Mouse (Mus musculus) R1 (cell line): ENCODE results near the gene Bcl2a1b.
"Not testable (repeated sequence)": the region's sequence is repeated elsewhere in the genome, so short reads cannot be mapped to it uniquely, and the experiment has no call there.

Experiments
- DNase-seq: peaks from one replicate; pipeline ENCODE4 v3.0.0-alpha.2; 2018; ENCODE audit warnings: low read depth, low spot score

Bcl2a1b gene

DNA sequence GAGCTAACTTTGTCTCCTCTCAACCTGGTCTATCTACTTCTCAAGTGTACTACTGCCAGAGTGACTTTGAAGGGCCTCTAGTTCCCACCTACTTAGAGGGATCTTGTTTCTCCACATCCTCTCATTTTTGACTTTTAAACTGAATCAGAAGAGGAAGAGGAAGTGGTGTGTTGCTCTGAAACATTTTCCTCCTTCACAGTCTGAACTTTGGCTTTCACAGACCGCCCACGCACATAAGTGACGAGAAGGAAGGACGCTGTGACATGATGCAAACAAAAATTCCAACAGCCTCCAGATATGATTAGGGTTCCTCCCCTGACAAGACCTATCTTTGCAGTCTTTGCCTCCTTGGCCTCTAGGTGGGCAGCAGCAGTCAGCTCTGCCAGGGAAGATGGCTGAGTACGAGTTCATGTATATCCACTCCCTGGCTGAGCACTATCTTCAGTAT lies at the start of gene Bcl2a1b, which contains the start of gene Gm29094:
Gene Bcl2a1b, plus strand, starts transcription at position 241 of the 448 bp plus-strand sequence.
Gene Gm29094, plus strand, starts transcription at position 411 of the 448 bp plus-strand sequence.
- DNase-seq, result not testable (repeated sequence)

DNA sequence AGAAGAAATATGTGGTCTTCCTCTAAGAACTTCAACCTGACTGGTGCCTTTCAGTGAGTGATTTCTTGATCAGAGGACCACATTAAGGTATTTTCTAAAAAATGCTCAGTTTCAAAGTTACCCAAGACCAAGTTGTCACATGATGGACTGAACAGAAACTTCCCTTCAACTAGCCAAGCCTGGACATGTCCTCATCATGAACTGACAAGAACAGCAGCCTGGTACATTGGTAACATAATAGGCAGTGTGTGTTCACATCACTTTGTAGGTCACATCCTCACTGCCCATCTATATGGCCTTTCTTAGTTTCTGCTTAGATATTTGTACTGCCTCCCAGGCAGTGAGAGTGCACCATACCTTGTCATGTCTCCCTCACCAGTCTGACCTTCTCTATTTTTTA lies 26.5 kb upstream of the Bcl2a1b start:
- not testable (repeated sequence) for DNase-seq

DNA sequence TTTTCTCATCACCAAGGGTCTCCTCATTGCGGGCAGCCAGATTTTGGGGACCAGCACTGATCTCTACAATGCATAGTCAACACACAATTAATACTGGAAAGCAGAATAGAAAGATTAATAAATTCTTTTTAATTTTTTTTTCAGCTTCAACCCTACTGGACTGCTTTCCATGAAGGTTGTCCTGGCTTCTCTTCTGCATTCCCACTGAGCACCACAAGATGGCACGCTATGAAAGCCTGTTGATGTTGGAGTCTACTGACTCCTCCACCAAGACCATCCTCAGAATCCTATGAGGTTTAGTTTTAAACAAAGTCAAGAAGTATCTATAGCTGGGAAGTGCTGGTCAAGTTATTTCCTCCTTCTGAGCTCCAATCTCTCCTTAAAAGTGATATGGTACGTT lies 20.2 kb upstream of the Bcl2a1b start:
- peak; percentile 37 for DNase-seq

DNA sequence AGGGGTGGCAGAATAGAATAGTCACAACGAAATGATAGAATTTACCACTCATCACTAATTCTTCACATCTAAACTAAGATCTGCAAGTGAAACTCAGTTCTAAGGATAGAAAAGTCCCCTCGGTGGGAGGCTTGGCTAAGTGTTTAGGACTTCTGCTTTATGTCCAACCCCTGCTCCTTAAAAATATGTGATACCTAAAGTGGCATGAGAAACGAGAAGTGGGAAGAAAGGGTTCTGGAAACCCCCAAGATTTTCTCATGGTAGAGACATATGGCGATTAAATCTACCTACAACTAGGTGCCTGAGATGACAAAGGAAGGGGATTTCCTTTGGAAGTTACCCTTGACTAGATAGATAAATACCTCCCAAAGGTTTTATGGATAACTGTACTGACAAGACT lies 19.5 kb upstream of the Bcl2a1b start:
- not testable (repeated sequence) for DNase-seq

DNA sequence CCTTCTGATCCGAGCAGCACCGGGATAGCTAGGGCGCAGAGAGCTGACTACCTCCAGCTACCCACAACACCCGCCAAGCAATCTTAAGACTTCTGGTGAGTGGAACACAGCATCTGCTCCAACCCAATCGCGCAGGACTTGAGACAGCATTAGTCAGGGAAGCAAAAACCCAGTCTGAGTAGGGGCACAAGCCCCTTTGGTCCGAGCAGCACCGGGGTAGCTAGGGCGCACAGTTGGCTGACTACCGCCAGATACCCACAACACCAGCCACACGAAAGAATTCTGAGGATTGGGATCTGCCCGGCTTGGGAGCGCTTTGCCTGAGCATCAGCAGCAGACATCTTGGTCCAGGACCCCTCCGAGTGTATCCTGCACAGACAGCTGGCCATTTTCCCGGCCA lies 12.0 kb upstream of the Bcl2a1b start:
- DNase-seq, result peak; percentile 63

DNA sequence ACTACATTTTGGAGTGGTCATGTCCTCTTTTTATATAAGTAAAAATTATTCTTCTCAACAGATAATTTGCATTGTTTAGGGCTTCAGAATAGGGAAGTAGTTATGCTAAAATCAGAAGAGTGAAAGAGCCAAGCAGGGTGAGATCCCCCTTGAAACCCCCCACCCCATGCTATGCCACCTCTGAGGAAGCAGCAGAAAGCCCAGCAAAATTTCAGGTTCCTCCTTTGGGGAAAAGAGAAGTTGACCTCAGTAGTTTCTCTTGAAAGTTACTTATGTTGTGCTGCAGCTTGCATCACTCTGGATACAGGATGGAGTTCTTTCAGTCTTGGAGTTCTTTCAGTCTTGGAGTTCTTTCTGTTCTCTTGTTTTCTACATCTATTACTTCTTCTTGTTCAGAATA lies 3.5 kb upstream of the Bcl2a1b start:
- DNase-seq, result not testable (repeated sequence)

DNA sequence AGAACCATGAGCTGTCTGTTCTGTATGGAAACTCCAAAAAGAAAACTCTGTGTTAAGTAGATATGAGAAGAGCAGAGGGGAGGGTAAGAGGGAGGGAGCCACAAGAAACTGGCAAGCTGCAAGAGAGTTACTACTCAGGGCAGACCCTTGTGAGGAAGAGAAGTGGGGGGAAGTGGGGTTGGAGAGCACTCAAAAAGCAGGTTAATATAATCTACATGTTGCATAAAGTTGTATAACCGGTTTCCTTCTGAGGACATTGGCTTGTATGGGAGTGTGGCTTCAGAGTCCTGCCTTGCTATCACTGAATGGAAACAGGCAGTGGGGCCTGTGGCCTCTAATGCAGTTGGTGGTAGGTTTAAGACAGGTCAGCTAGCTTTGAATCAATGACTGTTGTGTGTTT lies 1.5 kb upstream of the Bcl2a1b start:
- not testable (repeated sequence) for DNase-seq

DNA sequence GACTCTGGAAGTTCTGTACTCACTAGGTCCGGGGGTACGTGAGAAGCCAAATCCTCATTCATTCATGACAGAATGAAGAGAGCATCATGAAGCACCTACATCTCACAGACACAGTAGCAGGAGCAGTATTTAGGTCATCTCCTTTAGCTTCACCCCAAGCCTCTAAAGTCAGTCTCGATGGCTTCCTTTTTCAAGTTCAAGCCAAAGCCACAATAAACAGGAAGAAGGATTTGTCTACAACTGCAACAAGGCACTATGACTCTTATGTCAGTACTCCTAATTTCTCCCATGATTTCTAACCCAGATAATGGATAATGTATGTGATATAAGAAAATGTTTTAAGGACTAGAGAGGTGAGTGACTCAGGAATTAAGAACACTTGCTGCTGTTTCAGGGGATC lies 660 bp upstream of the Bcl2a1b start:
- not testable (repeated sequence) for DNase-seq

DNA sequence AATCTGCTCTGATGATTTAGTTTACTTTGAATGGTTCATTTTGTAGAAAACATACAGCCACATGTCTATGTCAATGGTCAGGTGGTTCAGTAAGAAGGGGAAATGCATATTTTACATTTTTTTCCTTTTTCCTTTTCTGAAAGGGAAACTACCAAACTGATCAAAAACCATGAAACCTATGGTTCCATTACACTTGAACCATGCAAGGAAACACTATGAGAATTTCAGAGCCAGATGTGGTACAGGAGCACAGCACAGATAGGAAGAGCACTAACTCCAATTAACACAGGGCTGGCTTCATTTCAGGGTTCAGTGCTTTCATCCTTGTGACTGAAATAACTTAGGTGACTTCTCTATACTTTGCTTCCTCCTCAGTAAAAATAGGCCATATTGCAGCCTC lies 3.2 kb downstream of the Bcl2a1b start:
- DNase-seq, result not testable (repeated sequence)

DNA sequence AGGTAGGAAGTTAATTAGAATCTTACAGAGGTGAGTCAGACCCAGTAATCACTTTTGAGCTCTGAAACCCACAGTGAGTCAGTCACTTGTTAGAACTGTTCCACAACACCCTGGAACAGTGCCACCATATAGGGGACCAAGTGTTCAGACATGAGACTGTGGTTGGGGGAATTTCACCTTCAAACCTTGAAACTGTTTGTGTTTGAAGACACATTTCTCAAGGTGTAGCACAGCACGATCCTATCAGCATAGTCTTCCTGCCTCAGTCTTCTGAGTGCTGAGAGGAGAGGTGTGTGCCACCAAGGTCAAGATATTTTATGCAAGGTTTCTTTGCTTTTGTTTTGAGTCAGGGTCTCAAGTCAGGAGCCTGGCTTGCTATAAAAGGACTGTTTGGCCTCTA lies 9.9 kb downstream of the Bcl2a1b start:
- peak; percentile 23 for DNase-seq

DNA sequence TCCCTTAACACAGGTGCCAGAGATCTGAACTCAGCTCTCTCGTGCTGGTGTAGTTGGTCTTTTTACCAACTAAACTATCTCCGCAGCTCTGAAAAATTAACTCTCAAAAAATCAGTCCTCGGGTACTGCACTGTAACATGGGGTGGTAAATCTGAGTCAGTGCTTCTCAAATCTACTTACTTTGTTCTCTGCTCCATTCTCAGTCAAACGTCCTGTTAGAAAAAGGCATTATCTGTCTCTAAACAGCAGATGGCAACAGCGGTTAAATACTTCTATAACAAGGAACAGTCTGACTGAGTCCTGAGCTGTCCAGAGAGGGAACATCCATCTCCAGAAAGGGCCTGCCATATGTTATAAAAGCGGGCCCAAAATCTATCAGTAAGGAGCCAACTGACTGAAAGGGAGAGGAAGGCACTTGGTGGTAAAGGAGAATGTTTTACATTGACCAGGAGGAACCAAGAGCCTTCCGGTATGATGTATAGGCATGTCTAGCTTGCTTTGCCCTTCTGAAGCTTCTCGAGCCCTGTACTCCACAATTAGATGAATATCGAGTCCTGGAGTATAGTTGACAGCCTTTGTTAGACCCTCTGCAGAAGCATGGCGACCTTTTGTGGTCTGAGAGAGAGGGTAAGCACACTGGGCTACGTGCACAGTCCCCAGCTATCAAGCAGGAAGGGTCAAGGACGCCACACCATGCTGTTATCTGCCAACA lies 11.5 kb downstream of the Bcl2a1b start, which contains the start of gene Mthfs:
Gene Mthfs, plus strand, starts transcription at position 324 of the 712 bp plus-strand sequence.
- not testable (repeated sequence) for DNase-seq

DNA sequence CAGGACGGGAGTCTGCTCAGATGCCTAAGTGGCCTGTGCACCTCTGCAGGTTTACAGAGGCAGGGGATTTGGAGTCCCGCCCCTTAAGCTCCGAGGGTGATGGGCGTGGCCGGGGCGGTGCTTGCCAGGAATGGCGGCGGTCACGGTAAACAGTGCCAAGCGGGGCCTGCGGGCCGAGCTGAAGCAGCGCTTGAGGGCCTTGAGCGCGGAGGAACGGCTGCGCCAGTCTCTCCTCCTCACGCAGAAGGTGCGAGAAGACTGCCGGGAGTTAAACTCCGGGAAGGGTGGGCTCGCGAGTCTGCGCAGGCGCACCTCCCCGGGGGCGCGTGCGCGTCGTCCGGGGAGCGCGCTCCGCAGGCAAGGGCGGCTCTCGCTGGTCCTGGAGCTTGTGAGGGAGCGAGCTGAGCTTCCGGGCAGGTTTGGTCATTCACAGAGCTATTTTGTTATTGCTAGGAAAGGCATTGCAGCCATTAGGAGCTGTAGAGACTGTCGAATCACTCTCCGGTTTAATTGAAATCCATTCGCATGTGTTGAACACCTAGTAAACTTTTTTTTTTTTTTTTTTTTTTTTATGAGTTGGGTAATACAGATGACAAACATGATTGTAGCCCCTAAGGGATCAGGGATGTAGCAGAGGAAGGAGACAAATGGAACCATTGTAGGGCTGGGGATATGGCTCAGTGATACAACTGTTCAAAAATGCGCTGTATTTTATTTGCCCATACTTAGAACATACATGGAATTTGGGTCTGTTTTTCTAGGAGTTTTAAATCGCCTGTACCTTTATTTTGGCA lies 12.3 kb downstream of the Bcl2a1b start:
- peak; percentile 25 for DNase-seq

DNA sequence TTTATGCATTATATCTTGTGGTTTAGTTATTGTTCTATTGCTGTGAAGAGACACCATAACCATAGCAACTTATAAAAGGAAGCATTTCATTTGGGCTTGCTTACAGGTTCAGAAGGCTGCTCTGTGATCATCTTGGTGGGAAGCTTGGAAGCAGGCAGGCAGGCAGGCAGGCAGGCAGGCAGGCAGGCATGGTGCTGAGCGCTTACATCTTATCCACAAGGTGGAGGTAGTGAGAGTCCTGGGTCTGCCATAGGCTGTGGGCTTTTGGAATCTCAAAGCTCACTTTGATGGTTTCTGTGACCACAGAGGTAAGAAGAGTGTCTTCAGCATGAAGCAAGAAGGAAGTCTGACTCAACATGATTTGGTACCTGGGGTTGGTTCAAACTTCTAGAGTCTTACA lies 13.4 kb downstream of the Bcl2a1b start:
- DNase-seq, result peak; percentile 35

DNA sequence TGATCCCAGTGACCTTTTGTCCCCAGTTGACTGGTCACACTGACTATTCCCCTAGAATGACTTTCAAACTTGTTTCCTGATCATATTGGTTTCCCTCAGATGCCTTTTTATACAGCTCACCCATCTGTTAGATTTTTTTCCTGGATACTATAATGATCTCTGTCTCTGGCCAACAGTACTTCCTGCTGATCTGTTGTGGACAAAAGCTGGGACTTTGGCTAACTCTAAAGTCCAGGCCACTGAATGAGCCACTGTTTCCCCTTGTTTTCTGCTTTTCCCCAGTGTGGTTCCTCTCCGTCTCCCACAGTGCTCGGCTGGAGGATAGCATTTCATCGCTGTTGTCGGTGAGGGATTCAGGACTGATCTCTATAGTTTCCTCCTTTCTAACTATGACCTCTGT lies 19.2 kb downstream of the Bcl2a1b start:
- not testable (repeated sequence) for DNase-seq

DNA sequence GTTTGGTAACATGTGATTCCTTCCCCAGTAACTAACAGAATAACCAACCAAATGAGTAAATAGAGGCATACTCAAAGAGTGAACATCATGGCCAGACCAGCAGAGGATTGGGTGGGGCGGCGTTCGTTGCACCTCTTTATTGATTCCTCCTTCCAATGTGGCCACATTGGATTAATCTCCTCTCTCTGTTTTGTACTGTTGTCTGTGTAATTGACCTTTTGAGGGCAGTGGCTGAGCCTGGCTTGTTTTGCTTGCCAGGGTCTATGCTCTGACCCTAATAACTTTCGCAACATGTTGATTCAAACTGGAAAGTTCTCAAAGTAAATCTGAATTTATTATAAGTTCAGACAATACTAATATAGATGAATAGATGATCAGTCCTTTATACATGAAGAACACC lies 20.7 kb downstream of the Bcl2a1b start:
- not testable (repeated sequence) for DNase-seq

DNA sequence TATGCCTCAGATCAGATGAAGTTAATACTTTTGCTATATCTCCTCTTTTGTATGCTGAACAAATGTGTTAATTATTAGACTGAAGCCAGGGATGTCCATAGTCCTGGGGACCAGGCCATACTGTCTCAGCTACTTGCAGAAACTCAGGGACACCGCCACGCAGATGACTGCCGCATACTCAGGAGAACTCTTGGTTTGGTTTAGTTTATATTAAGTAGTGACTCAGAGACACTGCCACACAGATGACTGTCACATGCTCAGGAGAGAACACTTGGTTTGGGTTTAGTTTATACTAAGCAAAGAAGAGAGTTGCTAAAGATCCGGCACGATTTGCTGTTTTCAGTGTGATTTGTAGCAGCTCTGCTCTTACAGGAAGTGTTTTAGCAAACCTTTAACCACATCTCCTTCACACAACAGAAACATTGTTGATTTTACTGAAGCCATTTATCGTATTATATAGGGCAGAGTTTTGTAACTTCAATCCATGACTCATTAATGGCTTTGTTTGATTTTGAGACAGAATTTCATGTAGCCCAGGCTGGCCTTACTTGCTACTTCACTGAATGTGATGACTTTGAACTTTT lies 21.8 kb downstream of the Bcl2a1b start:
- DNase-seq, result not testable (repeated sequence)

DNA sequence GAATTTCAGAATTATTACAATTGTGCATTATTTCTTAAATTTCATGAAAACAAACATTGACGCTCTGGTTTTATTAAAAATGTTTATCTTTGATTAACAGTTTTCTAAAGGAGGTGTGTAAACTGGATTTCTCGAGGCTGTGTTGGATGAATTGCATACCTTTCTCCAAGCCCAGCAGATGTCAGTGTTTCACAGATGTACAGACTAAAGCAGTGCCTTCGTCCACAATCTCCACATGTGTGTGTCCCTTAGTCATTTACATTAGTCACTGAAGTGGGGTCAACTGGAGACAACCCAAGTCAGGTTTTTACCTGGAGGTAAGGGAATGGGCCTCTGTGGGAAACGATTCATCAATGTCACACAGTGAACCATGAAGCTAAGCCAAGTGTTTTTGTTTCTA lies 27.1 kb downstream of the Bcl2a1b start:
- peak; percentile 7 for DNase-seq

DNA sequence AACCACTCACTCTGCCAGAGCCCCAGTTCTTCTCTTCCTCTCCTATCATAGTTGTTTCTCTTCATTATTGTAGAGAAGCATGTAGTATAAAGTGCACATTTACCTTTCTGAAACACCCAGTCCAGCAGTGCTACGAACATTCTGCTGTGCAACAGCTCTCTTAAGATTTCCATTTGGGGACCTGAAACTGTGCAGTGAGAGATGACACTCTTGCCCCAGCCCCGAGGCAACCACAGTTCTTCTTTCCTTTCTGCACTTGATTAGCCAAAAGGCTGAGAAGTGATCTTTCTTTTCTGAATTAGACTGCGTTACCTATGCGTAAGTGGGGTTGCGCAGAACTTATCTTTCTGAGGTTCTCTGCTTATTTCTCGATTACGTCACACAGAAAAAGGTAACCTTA lies 29.1 kb downstream of the Bcl2a1b start:
- DNase-seq, result no peak

DNA sequence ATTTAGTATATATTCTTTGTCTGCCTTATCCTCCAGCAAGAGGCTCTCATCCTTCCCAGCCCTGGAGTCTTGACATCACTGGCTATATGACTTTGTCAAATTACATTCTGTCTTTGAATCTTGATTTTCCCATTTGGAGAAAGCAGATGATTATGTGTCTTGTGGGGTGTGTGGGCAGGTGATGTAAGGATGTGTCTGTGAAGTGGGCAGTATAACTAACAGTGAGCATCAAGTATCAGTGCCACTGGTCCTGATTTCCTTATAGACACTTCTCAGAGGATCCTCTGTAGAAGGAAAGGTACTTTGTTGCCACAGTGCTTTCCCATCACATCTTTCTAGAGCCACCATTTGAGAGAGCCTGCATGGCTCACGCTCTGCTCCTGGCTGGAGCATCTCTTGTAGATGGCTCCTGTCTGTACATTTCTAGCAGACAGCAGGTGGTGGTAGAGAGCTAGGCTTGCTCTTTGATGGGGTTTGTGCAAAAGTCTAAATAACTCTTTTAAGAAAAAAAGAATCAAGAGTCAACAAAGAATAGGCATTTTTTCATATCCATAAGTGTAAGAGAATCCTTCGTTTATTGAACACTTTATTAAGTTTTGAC lies 32.0 kb downstream of the Bcl2a1b start:
- not testable (repeated sequence) for DNase-seq

DNA sequence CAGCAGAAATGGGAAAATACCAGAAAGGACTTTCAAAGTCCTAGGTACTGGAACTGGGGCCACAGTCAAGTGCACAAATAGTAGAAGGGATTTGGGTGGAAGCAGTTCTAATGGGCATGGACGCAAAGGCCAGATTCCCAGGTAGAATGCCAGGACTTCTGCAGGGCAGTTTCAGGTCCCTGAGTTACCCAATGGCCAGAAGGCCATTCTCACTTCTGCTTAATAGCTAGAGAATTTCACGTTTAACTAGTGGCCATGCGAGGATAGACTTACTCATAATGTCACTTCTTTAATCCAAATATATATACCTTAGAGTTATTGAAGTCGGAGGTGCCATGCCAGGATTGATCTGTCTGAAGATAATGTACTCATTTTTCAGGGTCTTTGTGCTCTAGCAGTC lies 38.1 kb downstream of the Bcl2a1b start:
- DNase-seq, result not testable (repeated sequence)

DNA sequence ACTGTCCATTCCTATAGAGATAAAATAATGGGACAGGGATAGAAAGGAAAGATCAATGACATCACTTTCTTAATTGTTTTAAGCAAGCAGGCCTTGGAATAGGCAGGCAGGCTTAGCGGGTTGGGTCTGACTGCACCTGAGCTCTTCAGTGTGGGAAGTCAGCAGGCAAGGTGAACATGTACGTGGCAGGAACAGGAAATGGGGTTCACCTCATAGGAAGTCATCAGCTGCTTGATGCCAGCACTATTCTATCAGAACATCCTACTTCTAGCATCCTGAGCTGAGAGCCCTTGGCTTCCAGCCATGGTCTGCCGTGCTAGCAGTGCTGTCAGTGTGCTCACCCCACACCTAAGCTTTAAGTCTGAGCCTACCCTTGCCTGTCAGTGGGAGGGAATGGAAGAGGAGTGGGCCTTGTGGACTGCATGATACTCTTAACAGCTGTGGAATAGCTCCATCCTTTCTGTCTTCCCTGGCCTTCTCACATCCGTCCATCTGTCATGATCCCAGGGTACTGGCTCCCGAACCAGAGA lies 40.0 kb downstream of the Bcl2a1b start:
- not testable (repeated sequence) for DNase-seq
